Mouse (Mus musculus) bone marrow macrophage, adult 2 months (primary cell): ENCODE results near the gene Robo4.

Source experiments
- CTCF ChIP-seq: IDR thresholded peaks from 2 replicates; pipeline ENCODE4 v1.5.1; 2012; ENCODE audit warnings: low read depth, mild to moderate bottlenecking, low read length, moderate library complexity
- POLR2A ChIP-seq: IDR thresholded peaks from 2 replicates; pipeline ENCODE4 v1.6.1; 2012; ENCODE audit warnings: mild to moderate bottlenecking, low read depth, low read length, borderline replicate concordance

- TF ChIP-seq POLR2A: no peak
- TF ChIP-seq CTCF: no peak
Observed at GRCm38 (mm10) chr9:37390891-37391290, 10.8 kb upstream of the Robo4 start.
